Mouse (Mus musculus) E14TG2a.4 (cell line): ENCODE results near the gene Chit1.

Source experiments
- H3K27me3 ChIP-seq: 2 replicates; pipeline ENCODE4 v1.6.1; 2014; ENCODE audit warnings: low read length, control low read depth; ENCODE audit not compliant: insufficient read depth
- H3K36me3 ChIP-seq: 2 replicates; pipeline ENCODE4 v1.6.1; 2014; ENCODE audit warnings: low read length, control low read depth; ENCODE audit not compliant: insufficient read depth
- H3K4me1 ChIP-seq: replicated peaks from 2 replicates; pipeline ENCODE4 v1.6.1; 2014; ENCODE audit warnings: low read depth, low read length, control low read depth
- H3K4me3 ChIP-seq: replicated peaks from 2 replicates; pipeline ENCODE4 v1.5.1; 2014; ENCODE audit warnings: mild to moderate bottlenecking, low read length
- H3K9me3 ChIP-seq: 2 replicates; pipeline ENCODE4 v1.6.1; 2014; ENCODE audit warnings: low read length, control low read depth
- CTCF ChIP-seq: conservative IDR thresholded peaks from 2 replicates; pipeline ENCODE4 v1.5.1; 2014; ENCODE audit warnings: low read length
- NANOG ChIP-seq: IDR thresholded peaks from 2 replicates; pipeline ENCODE4 v1.6.1; 2014; ENCODE audit warnings: borderline replicate concordance, low read length, mixed read lengths
- POU5F1 ChIP-seq: IDR thresholded peaks from 2 replicates; pipeline ENCODE4 v1.6.1; 2014; ENCODE audit warnings: low read length, borderline replicate concordance

Chit1 gene

DNA sequence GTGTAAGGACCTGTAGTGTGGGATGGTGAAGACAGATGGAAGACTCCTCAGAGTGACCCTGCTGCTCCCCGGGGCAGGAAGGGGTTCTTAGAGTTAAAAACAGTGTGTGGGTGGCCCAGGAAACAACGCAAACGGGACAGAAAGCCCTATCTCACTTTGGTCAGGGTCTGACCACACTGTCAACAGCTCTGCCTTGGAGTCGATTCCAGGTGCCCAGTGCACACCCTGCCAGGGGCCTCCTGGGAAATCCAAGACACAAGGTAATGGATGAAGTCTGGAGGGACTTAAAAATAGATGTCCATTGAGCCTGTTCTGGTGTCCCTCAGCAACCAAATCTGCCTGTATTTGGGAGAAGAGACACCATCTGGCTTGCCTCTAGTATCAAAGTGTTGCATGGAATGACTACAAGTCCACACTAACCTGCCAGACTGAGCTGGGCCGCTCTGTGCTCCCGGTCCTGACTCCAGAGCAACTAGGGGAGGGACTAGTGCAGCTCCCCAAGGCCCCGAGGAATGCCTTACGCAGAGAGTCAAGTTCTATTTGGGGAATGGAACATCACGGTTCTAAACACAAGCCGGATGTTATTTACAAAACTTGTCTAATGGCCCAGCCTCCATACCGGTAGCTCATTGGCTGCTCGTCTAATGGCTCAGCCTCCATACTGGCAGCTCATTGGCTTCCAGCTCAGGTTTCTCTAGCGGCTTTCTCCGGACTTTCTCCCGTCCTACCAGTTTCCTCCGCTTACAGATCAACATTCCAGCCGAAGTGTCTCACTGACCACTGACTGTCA is 12.1 kb upstream of the Chit1 start:
- TF ChIP-seq CTCF (no peak), NANOG (no peak), POU5F1 (no peak)
- H3K36me3 ChIP-seq = no peaks in the 10 kb centered on the region
- peaks cover 81% of the 10 kb centered on the region for H3K4me1 ChIP-seq
- H3K4me3 ChIP-seq = peak overlapping the region; percentile 71
- H3K27me3 ChIP-seq = peaks cover 19% of the 10 kb centered on the region
- H3K9me3 ChIP-seq = no peaks in the 10 kb centered on the region

DNA sequence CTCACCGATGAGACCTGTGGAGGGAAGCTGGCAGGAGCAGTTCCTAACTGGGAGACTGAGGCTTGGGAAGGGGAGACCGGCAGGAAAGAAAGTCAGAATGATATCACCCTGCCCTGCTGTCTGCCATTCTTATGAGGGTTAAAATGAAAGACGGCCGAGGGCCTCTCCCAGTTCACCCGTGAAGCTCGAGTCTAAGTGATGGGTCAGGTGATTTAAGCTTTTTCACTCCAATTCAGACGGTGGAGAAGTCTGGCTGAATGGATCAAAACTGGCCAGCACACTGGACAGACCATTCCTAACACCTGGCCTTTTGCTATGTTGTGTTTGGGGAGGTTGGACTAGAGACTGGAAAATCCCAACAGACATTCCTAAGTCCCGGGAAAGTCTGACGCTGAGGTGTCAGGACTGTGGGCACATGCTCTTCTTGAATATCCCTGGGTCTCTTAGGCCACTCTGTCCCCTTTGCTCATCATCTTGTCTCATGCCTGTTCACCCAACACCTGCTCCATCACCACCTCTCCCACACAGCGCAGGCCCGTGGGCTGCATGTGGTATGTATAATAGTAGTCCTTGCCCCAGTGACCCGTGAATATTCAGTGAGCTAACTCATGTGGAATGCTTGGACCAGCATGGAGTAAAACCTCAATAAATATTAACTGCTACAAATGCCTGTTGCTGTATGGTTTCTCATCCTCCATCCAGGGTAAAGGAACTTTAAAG is 11.4 kb upstream of the Chit1 start:
- Histone ChIP-seq H3K4me3 (peak overlapping the region; percentile 71), H3K36me3 (no peaks in the 10 kb centered on the region), H3K9me3 (no peaks in the 10 kb centered on the region), H3K27me3 (peaks cover 11% of the 10 kb centered on the region), H3K4me1 (peaks cover 78% of the 10 kb centered on the region)
- no peak for TF ChIP-seq CTCF
- TF ChIP-seq NANOG = no peak
- TF ChIP-seq POU5F1 = no peak

DNA sequence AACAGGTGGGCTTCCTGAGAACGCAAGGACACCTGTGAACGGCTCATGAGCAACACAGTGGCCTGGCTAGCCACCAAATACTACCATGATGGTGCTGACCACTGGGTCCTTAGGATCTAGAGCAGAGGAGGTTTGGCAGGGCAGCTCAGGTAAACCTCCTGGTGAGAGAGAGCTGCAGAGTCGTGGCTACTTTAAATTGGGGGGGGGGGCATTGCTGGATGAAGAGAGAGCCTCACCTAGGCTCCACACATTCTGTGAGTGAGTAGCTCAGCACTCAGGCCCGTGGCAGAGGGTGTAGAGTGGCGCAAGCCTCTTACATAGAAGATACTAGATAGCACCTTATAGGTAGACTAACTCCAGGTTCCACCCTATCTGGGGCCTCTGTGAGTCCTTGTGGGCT is 10.6 kb upstream of the Chit1 start:
- H3K4me3 ChIP-seq = no peak overlapping the region
- TF ChIP-seq NANOG = no peak
- no peak for TF ChIP-seq CTCF
- no peak for TF ChIP-seq POU5F1
- H3K4me1 ChIP-seq = peaks cover 78% of the 10 kb centered on the region
- H3K27me3 ChIP-seq = 0 out of 2 replicates have a peak, but pooled peaks cover 5% of the 10 kb centered on the region
- H3K36me3 ChIP-seq = no peaks in the 10 kb centered on the region
- H3K9me3 ChIP-seq = no peaks in the 10 kb centered on the region

DNA sequence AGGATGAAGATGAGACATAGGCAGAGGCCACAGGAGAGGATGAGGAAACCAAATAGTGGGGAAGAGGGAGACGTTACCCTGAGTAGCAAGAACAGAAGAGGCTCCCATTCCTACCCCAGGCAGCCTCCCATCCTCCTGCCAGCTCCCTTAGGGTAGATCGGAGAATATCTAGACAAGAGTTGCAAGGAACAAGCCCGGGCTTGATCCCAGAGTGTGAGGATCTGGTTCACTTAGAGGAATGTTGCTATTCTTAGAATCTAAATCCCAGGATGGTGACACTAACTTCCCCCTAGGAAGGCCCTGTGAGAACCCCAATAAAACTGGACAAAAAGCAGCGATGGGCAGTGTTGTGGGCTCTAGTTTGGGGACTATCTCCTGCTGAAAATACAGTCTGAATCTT is 10.1 kb upstream of the Chit1 start:
- H3K27me3 ChIP-seq = 0 out of 2 replicates have a peak, but pooled peaks cover 7% of the 10 kb centered on the region
- no peaks in the 10 kb centered on the region for H3K9me3 ChIP-seq
- TF ChIP-seq NANOG (no peak), POU5F1 (no peak), CTCF (no peak)
- no peak overlapping the region for H3K4me3 ChIP-seq
- peaks cover 77% of the 10 kb centered on the region for H3K4me1 ChIP-seq
- H3K36me3 ChIP-seq = no peaks in the 10 kb centered on the region

DNA sequence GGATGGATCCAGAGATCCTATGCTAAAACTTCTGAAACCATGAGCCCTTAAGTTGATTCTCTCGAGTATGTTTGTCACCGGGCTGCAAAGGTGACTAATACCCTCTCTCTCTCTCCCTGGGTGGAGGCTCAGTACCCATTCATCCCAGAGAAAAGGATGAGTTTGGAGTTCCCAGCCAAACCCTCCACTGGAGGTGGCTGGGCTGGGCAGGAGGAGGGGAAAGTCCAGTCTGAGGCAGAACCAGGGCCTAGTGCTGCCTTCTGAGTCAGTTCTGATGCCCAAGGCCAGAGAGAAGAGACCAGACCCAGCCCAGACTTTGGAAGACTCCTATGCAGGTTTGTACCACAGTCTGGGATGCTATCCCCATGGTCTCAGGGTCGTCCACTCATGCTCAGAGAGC is 9.4 kb upstream of the Chit1 start:
- no peak for TF ChIP-seq CTCF
- Histone ChIP-seq H3K9me3 (no peaks in the 10 kb centered on the region), H3K27me3 (0 out of 2 replicates have a peak, but pooled peaks cover 6% of the 10 kb centered on the region), H3K36me3 (no peaks in the 10 kb centered on the region), H3K4me3 (no peak overlapping the region), H3K4me1 (peaks cover 75% of the 10 kb centered on the region)

DNA sequence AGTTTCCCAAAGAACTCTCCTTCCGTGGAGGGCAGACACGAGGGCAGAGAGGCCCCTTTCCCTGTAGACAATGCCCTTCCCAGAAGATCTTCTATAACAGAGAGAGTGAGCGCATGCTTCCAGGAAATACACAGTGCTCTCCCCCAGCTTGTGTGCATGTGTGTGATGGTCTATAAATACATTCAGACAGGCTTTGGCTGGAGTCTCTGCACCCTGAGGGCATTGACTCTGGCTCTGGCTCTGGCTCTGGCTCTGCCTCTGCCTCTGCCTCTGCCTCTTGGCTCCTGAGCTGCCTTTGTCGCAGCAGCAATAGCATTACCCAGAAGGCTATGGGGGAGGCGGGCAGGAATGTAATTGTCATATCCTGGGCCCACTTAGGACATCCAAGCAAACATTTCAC is 7.2 kb upstream of the Chit1 start:
- 0 out of 2 replicates have a peak, but pooled peaks cover 7% of the 10 kb centered on the region for H3K27me3 ChIP-seq
- H3K9me3 ChIP-seq = no peaks in the 10 kb centered on the region
- H3K4me3 ChIP-seq = no peak overlapping the region
- no peaks in the 10 kb centered on the region for H3K36me3 ChIP-seq
- TF ChIP-seq NANOG = no peak
- no peak for TF ChIP-seq POU5F1
- TF ChIP-seq CTCF = no peak; the same call in 1 of the 2 replicates
- peaks cover 54% of the 10 kb centered on the region for H3K4me1 ChIP-seq

DNA sequence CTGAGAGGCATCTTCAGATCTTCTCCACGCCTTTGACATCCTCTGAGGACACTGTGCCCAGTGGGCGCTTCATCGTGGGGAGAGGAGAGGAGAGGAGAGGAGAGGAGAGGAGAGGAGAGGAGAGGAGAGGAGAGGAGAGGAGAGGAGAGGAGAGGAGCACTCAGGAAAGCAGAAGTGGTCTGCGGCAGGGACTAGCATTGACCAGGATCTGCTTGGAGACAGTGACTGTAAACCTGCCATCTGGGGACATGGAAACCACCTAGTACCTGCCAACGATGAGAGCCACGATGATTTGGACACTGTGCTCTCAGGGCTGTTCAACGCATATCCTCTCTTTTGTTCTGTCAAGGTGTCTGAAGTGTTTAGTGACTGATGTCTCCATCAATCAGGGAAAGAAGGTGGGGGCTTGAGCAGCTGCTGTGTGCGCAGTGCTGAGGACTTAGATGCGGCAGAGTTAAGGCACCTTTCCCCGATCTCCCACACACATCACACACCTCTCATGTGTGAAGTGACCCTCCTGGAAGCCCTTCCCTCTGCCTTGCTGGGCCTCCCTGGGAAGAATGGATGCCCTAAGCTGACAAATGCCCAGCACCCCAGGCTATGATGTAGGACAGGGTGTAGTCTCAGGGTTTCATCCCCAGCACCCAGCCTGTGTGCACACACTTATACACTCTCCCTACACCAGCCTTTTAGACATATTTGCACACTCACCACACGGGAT is 5.8 kb upstream of the Chit1 start:
- Histone ChIP-seq H3K36me3 (no peaks in the 10 kb centered on the region), H3K4me3 (no peak overlapping the region), H3K9me3 (no peaks in the 10 kb centered on the region), H3K27me3 (0 out of 2 replicates have a peak, but pooled peaks cover 7% of the 10 kb centered on the region), H3K4me1 (peaks cover 42% of the 10 kb centered on the region)
- TF ChIP-seq CTCF (no peak), NANOG (no peak), POU5F1 (no peak)

DNA sequence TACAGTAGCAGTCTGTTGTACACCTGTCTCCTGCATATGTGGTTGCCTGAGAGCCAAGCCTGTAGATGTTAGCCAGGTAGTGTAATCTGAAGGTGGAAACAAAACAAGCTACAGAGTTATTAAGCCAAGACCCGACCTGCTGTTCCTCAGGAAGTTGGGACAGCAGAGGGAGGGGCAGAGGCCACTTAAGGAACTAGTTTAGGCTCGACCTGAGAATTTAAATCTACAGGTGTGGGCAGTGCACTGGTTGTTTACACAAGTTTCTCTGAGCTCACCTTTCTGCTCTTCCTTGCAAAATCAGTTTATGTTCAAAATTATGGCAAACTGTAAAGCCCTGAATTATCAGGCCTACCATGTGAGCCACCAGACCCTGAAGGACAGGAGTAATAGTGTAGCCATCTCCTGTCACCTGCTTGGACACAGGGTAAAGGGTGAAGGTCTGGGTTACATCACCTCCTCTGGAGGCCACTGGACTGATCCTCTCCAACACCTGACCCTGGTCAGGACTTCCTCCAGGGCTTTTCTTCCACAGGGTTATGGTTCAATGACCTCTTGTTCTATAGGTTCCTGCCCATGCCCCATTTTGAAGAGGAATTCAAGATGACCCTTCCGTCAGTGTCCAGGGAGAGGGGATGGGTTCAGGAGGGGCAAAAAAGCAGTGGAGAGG is 5.1 kb upstream of the Chit1 start:
- Histone ChIP-seq H3K36me3 (no peaks in the 10 kb centered on the region), H3K4me3 (no peak overlapping the region), H3K27me3 (0 out of 2 replicates have a peak, but pooled peaks cover 7% of the 10 kb centered on the region), H3K4me1 (peaks cover 42% of the 10 kb centered on the region), H3K9me3 (no peaks in the 10 kb centered on the region)
- no peak for TF ChIP-seq CTCF
- no peak for TF ChIP-seq POU5F1
- TF ChIP-seq NANOG = no peak
